Mouse (Mus musculus) liver, adult 2 months (tissue): ENCODE results near the gene Capza2. TPM values are rescaled to one million over a fixed set of nuclear protein-coding genes. Genes with fewer than 3 reads are reported as not detected.

Experiments used
- DNase-seq: peaks from one replicate; pipeline ENCODE4 v3.0.0-alpha.2; 2011; ENCODE audit warnings: low read depth, low spot score; ENCODE audit errors: extremely low read depth
- H3K27ac ChIP-seq: fragments of 200-500 bp; replicated peaks from 2 replicates; pipeline ENCODE4 v1.5.1; 2012; ENCODE audit warnings: low read depth, mild to moderate bottlenecking, control low read depth, inconsistent platforms, low read length; ENCODE audit not compliant: insufficient read depth
- H3K27me3 ChIP-seq: fragments of 200-500 bp; 2 replicates; pipeline ENCODE4 v1.6.1; 2012; ENCODE audit warnings: mild to moderate bottlenecking, moderate library complexity, low read length, inconsistent platforms; ENCODE audit not compliant: control insufficient read depth, insufficient read depth
- H3K36me3 ChIP-seq: fragments of 200-500 bp; 2 replicates; pipeline ENCODE4 v1.6.1; 2012; ENCODE audit warnings: low read length, inconsistent platforms; ENCODE audit not compliant: control insufficient read depth, insufficient read depth
- H3K4me1 ChIP-seq: fragments of 200-500 bp; 2 replicates; pipeline ENCODE4 v1.6.1; 2011; ENCODE audit warnings: low read length; ENCODE audit not compliant: control insufficient read depth, insufficient read depth
- H3K4me3 ChIP-seq: fragments of 200-500 bp; 2 replicates; pipeline ENCODE4 v1.5.1; 2011; ENCODE audit warnings: low read depth, mild to moderate bottlenecking, control low read depth, low read length, moderate library complexity; ENCODE audit not compliant: insufficient read depth
- H3K79me2 ChIP-seq: fragments of 200-500 bp; 2 replicates; pipeline ENCODE4 v1.6.1; 2012; ENCODE audit warnings: inconsistent platforms, mild to moderate bottlenecking, low read length, moderate library complexity; ENCODE audit not compliant: control insufficient read depth, insufficient read depth
- H3K9ac ChIP-seq: fragments of 200-500 bp; 2 replicates; pipeline ENCODE4 v1.6.1; 2012; ENCODE audit warnings: low read depth, mild to moderate bottlenecking, control low read depth, inconsistent platforms, low read length
- CTCF ChIP-seq: fragments of 200-500 bp; IDR thresholded peaks from 2 replicates; pipeline ENCODE4 v1.5.1; 2011; ENCODE audit warnings: low read depth, low read length, control low read depth
- POLR2A ChIP-seq: fragments of 200-500 bp; IDR thresholded peaks from 2 replicates; pipeline ENCODE4 v1.6.1; 2011; ENCODE audit warnings: low read length, control low read depth; ENCODE audit not compliant: insufficient read depth; ENCODE audit errors: extremely low read depth
- WGBS: fragments of 180-500 bp; shearing (Covaris S2); methylation state at CpG from one replicate; pipeline ENCODE4 v1.1.7; 2018; 5-methylcytosine and 5-hydroxymethylcytosine counted together
- polyA plus RNA-seq: library from polyadenylated mRNA; depleted of rRNA; stranded (reverse); fragments of >200 nt; gene quantifications from 2 replicates; pipeline ENCODE4 v1.2.3, GENCODE M21; 2012
- total RNA-seq: library from RNA; depleted of rRNA; stranded (reverse); fragments of >200 nt; gene quantifications from 2 replicates; pipeline ENCODE4 v1.2.3, GENCODE M21; 2014

Capza2 gene
- total and polyA plus RNA-seq, 2 experiments = 7.7 to 80.9 TPM

DNA sequence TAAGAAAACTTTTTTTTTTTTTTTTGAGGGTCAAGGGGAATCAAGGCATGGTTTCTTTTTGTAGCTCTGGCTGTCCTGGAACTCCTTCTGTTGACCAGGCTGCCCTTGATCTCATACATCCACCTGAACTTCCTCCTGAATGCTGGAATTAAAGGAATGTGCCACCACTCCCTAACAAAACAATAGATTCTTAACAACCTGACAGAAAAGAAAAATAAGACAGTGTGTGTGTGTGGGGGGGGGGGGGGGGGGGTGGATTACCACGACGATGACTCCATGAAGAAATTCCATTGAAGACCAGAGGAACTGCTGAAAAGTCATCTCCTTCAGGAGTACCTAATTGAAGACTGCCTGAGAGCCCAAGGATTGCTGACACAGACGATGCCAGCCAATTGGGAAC is 14.6 kb upstream of the Capza2 start:
- WGBS = 77% methylated on average over 3 of the region's 3 CpGs
- no peak for DNase-seq

DNA sequence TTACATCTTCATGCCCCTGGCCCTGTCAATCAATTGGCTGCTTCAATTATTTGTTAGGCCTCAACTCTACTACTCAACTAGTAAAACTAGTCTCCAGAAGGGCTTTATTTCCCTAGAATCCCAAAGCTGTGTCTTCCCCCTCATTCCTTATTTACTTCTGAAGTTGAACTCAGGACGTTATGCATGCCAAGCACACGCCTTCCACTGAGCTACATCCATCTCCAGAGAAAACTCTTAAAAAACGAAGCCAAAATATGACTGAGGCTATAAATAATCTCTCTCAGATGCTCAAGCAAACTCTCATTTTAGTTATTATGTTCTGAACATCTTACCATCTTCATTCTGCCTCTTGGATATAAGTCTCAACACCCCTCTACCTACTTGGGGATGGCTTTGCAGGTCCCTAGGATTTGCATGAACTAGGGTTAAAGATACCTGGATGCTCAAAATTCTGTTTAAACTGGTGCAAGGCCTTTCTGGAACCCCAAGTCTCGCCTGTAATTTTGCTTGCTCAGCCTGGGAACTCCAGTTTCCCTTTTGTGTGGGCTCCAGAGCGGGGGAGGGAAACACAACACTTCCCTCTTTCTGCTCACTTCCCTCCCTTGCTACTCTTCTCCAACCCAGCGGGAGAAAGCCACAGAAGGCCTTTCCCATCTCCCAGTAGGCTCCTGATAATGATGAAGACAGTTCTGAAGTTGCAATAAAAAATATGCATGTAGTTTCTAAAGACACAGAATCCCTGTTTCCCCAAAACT is 7.2 kb upstream of the Capza2 start:
- Histone ChIP-seq H3K4me3 (no peak overlapping the region), H3K27ac (no peak overlapping the region), H3K27me3 (no peaks in the 10 kb centered on the region), H3K36me3 (no peaks in the 10 kb centered on the region), H3K9ac (no peak overlapping the region), H3K4me1 (no peaks in the 10 kb centered on the region; the same call in 1 of the 2 replicates), H3K79me2 (no peaks in the 10 kb centered on the region)
- TF ChIP-seq POLR2A = no peak
- TF ChIP-seq CTCF = no peak
- DNase-seq = peak; percentile 41
- WGBS = 78% methylated on average over 6 of the region's 6 CpGs

More for the DNA sequence above, 14.6 kb upstream of the Capza2 start:
- no peaks in the 10 kb centered on the region for H3K79me2 ChIP-seq
- H3K4me3 ChIP-seq = no peak overlapping the region
- no peak overlapping the region for H3K9ac ChIP-seq
- H3K36me3 ChIP-seq = no peaks in the 10 kb centered on the region
- no peaks in the 10 kb centered on the region for H3K4me1 ChIP-seq
- no peak for TF ChIP-seq POLR2A
- no peak for TF ChIP-seq CTCF
- no peak overlapping the region for H3K27ac ChIP-seq
- no peaks in the 10 kb centered on the region for H3K27me3 ChIP-seq

DNA sequence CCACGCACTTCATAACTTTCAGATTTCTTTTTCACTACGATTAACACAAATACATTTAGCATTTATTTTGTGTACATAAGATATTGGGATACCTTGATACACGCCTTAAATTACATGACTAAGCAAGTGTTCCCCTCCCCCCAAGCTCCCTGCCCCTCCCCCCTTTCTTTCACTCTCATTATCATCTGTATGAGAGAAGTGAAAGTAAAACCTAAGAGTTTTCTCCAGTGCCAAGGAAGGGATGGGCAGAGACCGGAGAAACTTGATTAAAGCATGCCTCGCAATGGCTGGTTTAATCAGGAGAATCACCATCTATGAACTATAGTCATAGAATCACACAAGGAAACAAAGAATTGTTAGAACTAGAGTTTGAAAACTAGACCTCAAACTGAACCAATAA is 6.3 kb upstream of the Capza2 start:
- no peaks in the 10 kb centered on the region for H3K36me3 ChIP-seq
- H3K27me3 ChIP-seq = no peaks in the 10 kb centered on the region
- peak overlapping the region; percentile 29; the same call in 1 of the 2 replicates for H3K27ac ChIP-seq
- H3K79me2 ChIP-seq = no peaks in the 10 kb centered on the region
- WGBS = 75% methylated on average over 5 of the region's 5 CpGs
- TF ChIP-seq CTCF (no peak), POLR2A (no peak)
- H3K4me3 ChIP-seq = no peak overlapping the region
- no peaks in the 10 kb centered on the region; the same call in 1 of the 2 replicates for H3K4me1 ChIP-seq
- no peak overlapping the region for H3K9ac ChIP-seq
- DNase-seq = no peak

GRCm38 (mm10) chr6:17631611-17632010 is 4.4 kb upstream of the Capza2 start:
- H3K9ac ChIP-seq = no peak overlapping the region
- H3K27ac ChIP-seq = no peak overlapping the region
- no peaks in the 10 kb centered on the region for H3K27me3 ChIP-seq
- TF ChIP-seq POLR2A (no peak), CTCF (no peak)
- no peaks in the 10 kb centered on the region for H3K36me3 ChIP-seq
- DNase-seq = no peak
- 92% methylated on average over 5 of the region's 5 CpGs for WGBS
- H3K79me2 ChIP-seq = no peaks in the 10 kb centered on the region
- H3K4me1 ChIP-seq = no peaks in the 10 kb centered on the region; the same call in 1 of the 2 replicates
- no peak overlapping the region for H3K4me3 ChIP-seq

DNA sequence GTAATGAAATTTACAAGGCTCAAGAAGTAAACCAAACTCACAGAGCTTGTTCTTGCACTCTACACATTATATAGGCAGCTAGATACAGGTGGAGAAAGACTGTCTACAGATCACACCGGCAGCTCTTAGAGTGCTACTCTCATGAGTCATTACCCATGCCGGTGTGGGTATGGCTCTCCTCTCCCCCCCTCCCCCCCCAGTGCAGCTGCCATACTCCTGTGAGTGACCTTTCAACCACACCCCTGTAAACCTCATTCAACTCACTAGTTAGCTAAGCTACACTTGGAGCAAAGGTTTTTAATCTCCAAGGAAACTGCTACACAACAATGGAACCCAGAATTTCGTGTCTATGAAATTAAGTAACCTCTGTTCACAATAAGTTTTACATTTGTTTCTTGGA is 2.2 kb upstream of the Capza2 start:
- no peaks in the 10 kb centered on the region for H3K27me3 ChIP-seq
- no peak overlapping the region for H3K27ac ChIP-seq
- H3K4me3 ChIP-seq = no peak overlapping the region
- TF ChIP-seq CTCF (no peak), POLR2A (no peak)
- peaks cover 1% of the 10 kb centered on the region; the same call in 1 of the 2 replicates for H3K4me1 ChIP-seq
- no peaks in the 10 kb centered on the region for H3K36me3 ChIP-seq
- DNase-seq = no peak
- H3K79me2 ChIP-seq = no peaks in the 10 kb centered on the region; the same call in 1 of the 2 replicates
- H3K9ac ChIP-seq = no peak overlapping the region
- 68% methylated on average over 3 of the region's 3 CpGs for WGBS

DNA sequence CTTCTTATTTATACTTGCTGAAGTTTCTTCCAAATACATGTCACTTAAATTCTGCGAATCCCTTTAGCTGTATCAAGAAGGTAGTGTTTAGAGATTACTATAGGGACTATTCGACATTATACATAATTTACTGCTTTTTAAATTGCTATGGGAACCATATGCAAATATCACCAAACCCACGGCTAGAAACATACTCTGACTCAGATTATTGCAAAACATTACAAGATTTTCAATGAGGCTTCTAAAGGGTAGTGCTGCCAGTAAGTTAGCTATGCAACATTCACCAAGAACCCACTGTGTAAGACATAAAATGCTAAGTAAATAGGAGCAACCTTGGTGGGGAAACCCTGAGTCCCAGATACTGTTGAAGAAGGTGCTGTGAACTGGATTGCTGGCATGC is 1.0 kb upstream of the Capza2 start:
- DNase-seq = no peak
- Histone ChIP-seq H3K4me3 (no peak overlapping the region), H3K79me2 (peaks cover 5% of the 10 kb centered on the region; the same call in 1 of the 2 replicates), H3K27ac (no peak overlapping the region; the same call in 1 of the 2 replicates), H3K36me3 (no peaks in the 10 kb centered on the region), H3K9ac (no peak overlapping the region), H3K4me1 (peaks cover 6% of the 10 kb centered on the region), H3K27me3 (no peaks in the 10 kb centered on the region)
- 77% methylated on average over 3 of the region's 3 CpGs for WGBS
- TF ChIP-seq POLR2A = no peak
- TF ChIP-seq CTCF = no peak
